Mouse (Mus musculus): ENCODE data around the gene Gm21970. TPM values are rescaled to one million over a fixed set of nuclear protein-coding genes. Genes with fewer than 3 reads are reported as not detected.

Gene Gm21970
- polyA plus RNA-seq, 1 experiment: not detected

- TF ChIP-seq MYOG (IDR thresholded peaks at IDR 0.05; ENCODE audit: control insufficient read depth in 1 of 3, insufficient read depth in 1 of 3, insufficient read length in 2 of 3, low read depth in 2 of 3) (no peak), USF1 (IDR thresholded peaks at IDR 0.05; ENCODE audit: low read depth) (no peak), TCF3 (IDR thresholded peaks at IDR 0.05; ENCODE audit: insufficient read length, low read depth) (no peak), CEBPB (IDR thresholded peaks at IDR 0.05; ENCODE audit: insufficient read depth, poor library complexity, severe bottlenecking) (no peak), E2F4 (IDR thresholded peaks at IDR 0.05; ENCODE audit: insufficient read depth) (no peak), MYOD1 (IDR thresholded peaks at IDR 0.05; ENCODE audit: control insufficient read depth in 1 of 3, insufficient read length in 2 of 3, low read depth in 2 of 3) (no peak), MAX (IDR thresholded peaks at IDR 0.05; ENCODE audit: low read depth) (no peak), POLR2A (IDR thresholded peaks at IDR 0.05; ENCODE audit: insufficient read length, low read depth) (no peak), SRF (IDR thresholded peaks at IDR 0.05; ENCODE audit: control insufficient read depth, insufficient read length, low read depth) (no peak), POLR2AphosphoS2 (IDR thresholded peaks at IDR 0.05; ENCODE audit: insufficient read length, low read depth) (no peak), TCF12 (IDR thresholded peaks at IDR 0.05; ENCODE audit: insufficient read depth, poor library complexity, severe bottlenecking) (no peak), REST (IDR thresholded peaks at IDR 0.05; ENCODE audit: insufficient read depth, insufficient read length) (no peak)
Observed at GRCm38 (mm10) chr16:91459841-91460370, 68.4 kb downstream of the Gm21970 start.

GRCm38 (mm10) chr16:91461066-91461638, 69.6 kb downstream of the Gm21970 start:
- H3ac ChIP-seq (ENCODE audit: control insufficient read depth, insufficient read length): no peak overlapping the region
- no peaks in the 10 kb centered on the region for H3K27me3 ChIP-seq (ENCODE audit: control insufficient read depth, insufficient read depth, insufficient read length)
- H3K4me2 ChIP-seq (ENCODE audit: low read depth): no peak overlapping the region
- no peak overlapping the region for H3K4me3 ChIP-seq
- no peaks in the 10 kb centered on the region for H3K36me3 ChIP-seq (ENCODE audit: control insufficient read depth, insufficient read depth)
- H3K79me2 ChIP-seq (ENCODE audit: control insufficient read depth, insufficient read depth): no peaks in the 10 kb centered on the region
- TF ChIP-seq POLR2AphosphoS2 (IDR thresholded peaks at IDR 0.05; ENCODE audit: insufficient read length, low read depth) (no peak), TCF12 (IDR thresholded peaks at IDR 0.05; ENCODE audit: insufficient read depth, poor library complexity, severe bottlenecking) (no peak), MAX (IDR thresholded peaks at IDR 0.05; ENCODE audit: low read depth) (no peak), POLR2A (IDR thresholded peaks at IDR 0.05; ENCODE audit: insufficient read length, low read depth) (no peak), TCF3 (IDR thresholded peaks at IDR 0.05; ENCODE audit: insufficient read length, low read depth) (no peak), MYOG (IDR thresholded peaks at IDR 0.05; ENCODE audit: control insufficient read depth in 1 of 3, insufficient read depth in 1 of 3, insufficient read length in 2 of 3, low read depth in 2 of 3) (no peak), MYOD1 (IDR thresholded peaks at IDR 0.05; ENCODE audit: control insufficient read depth in 1 of 3, insufficient read length in 2 of 3, low read depth in 2 of 3) (no peak), CEBPB (IDR thresholded peaks at IDR 0.05; ENCODE audit: insufficient read depth, poor library complexity, severe bottlenecking) (no peak), SRF (IDR thresholded peaks at IDR 0.05; ENCODE audit: control insufficient read depth, insufficient read length, low read depth) (no peak), E2F4 (IDR thresholded peaks at IDR 0.05; ENCODE audit: insufficient read depth) (no peak), REST (IDR thresholded peaks at IDR 0.05; ENCODE audit: insufficient read depth, insufficient read length) (no peak), USF1 (IDR thresholded peaks at IDR 0.05; ENCODE audit: low read depth) (no peak)

More at GRCm38 (mm10) chr16:91459841-91460370, 68.4 kb downstream of the Gm21970 start:
- Histone ChIP-seq H3K79me2 (ENCODE audit: control insufficient read depth, insufficient read depth) (no peaks in the 10 kb centered on the region), H3K4me2 (ENCODE audit: low read depth) (no peak overlapping the region), H3K36me3 (ENCODE audit: control insufficient read depth, insufficient read depth) (no peaks in the 10 kb centered on the region), H3K27me3 (ENCODE audit: control insufficient read depth, insufficient read depth, insufficient read length) (no peaks in the 10 kb centered on the region), H3ac (ENCODE audit: control insufficient read depth, insufficient read length) (no peak overlapping the region), H3K4me3 (no peak overlapping the region)

DNA sequence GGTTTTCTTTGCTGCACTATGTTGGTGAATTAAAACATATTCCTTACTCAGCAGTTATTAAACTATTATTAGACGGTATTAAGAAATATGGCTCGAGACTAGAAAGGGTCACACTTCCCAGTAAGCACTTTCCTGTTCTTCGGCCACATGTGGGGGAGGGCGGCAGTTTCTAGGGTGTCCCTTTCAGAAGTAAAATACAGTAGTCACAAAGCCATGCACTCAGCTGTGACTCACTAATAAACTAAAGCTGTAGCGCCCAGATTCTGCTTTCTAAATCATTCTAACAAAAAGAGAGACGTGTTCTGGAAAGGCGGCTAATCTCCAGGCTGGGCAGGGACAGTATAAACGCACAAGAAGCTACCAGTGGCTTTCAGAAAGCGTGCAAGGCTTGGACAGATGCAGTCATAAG, 70.3 kb downstream of the Gm21970 start:
- H3K27me3 ChIP-seq (ENCODE audit: control insufficient read depth, insufficient read depth, insufficient read length): no peaks in the 10 kb centered on the region
- H3K4me2 ChIP-seq (ENCODE audit: low read depth): no peak overlapping the region
- H3K79me2 ChIP-seq (ENCODE audit: control insufficient read depth, insufficient read depth): no peaks in the 10 kb centered on the region
- no peak overlapping the region for H3K4me3 ChIP-seq
- no peaks in the 10 kb centered on the region for H3K36me3 ChIP-seq (ENCODE audit: control insufficient read depth, insufficient read depth)
- H3ac ChIP-seq (ENCODE audit: control insufficient read depth, insufficient read length): no peak overlapping the region
- no peak for TF ChIP-seq USF1 (IDR thresholded peaks at IDR 0.05; ENCODE audit: low read depth)
- no peak for TF ChIP-seq REST (IDR thresholded peaks at IDR 0.05; ENCODE audit: insufficient read depth, insufficient read length)
- TF ChIP-seq MYOG (IDR thresholded peaks at IDR 0.05; ENCODE audit: control insufficient read depth in 1 of 3, insufficient read depth in 1 of 3, insufficient read length in 2 of 3, low read depth in 2 of 3): no peak
- no peak for TF ChIP-seq POLR2AphosphoS2 (IDR thresholded peaks at IDR 0.05; ENCODE audit: insufficient read length, low read depth)
- TF ChIP-seq POLR2A (IDR thresholded peaks at IDR 0.05; ENCODE audit: insufficient read length, low read depth): no peak

DNA sequence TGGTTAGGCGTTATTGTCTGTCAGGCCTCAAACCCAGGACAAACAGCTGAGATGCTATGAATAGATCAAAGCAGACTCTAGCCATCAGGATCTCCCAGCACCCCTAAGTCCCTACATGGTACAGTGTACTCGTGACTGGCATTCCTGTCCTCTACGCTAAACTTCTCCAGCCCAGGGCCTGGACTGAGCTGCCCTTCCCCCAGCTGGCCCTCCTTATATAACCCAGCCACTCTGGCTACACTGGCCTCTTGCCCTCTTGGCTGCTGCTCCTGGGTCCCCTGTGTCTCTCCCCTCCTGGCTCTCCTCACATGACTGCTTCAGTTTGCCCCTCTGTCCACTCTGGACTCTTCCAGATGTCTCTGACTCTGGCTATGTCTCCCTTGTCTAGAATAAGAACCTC, 71.1 kb downstream of the Gm21970 start:
- TF ChIP-seq MYOD1 (IDR thresholded peaks at IDR 0.05; ENCODE audit: control insufficient read depth in 1 of 3, insufficient read length in 2 of 3, low read depth in 2 of 3): no peak
- no peak for TF ChIP-seq CEBPB (IDR thresholded peaks at IDR 0.05; ENCODE audit: insufficient read depth, poor library complexity, severe bottlenecking)
- no peak for TF ChIP-seq USF1 (IDR thresholded peaks at IDR 0.05; ENCODE audit: low read depth)
- no peak for TF ChIP-seq REST (IDR thresholded peaks at IDR 0.05; ENCODE audit: insufficient read depth, insufficient read length)
- no peak for TF ChIP-seq E2F4 (IDR thresholded peaks at IDR 0.05; ENCODE audit: insufficient read depth)
- TF ChIP-seq MAX (IDR thresholded peaks at IDR 0.05; ENCODE audit: low read depth): no peak
- TF ChIP-seq POLR2AphosphoS2 (IDR thresholded peaks at IDR 0.05; ENCODE audit: insufficient read length, low read depth): no peak
- no peak for TF ChIP-seq MYOG (IDR thresholded peaks at IDR 0.05; ENCODE audit: control insufficient read depth in 1 of 3, insufficient read depth in 1 of 3, insufficient read length in 2 of 3, low read depth in 2 of 3)
- TF ChIP-seq TCF3 (IDR thresholded peaks at IDR 0.05; ENCODE audit: insufficient read length, low read depth): no peak
- no peak for TF ChIP-seq POLR2A (IDR thresholded peaks at IDR 0.05; ENCODE audit: insufficient read length, low read depth)
- no peak for TF ChIP-seq TCF12 (IDR thresholded peaks at IDR 0.05; ENCODE audit: insufficient read depth, poor library complexity, severe bottlenecking)
- TF ChIP-seq SRF (IDR thresholded peaks at IDR 0.05; ENCODE audit: control insufficient read depth, insufficient read length, low read depth): no peak
- Histone ChIP-seq H3K4me3 (no peak overlapping the region), H3K27me3 (ENCODE audit: control insufficient read depth, insufficient read depth, insufficient read length) (no peaks in the 10 kb centered on the region), H3K36me3 (ENCODE audit: control insufficient read depth, insufficient read depth) (no peaks in the 10 kb centered on the region), H3K4me2 (ENCODE audit: low read depth) (no peak overlapping the region), H3ac (ENCODE audit: control insufficient read depth, insufficient read length) (no peak overlapping the region), H3K79me2 (ENCODE audit: control insufficient read depth, insufficient read depth) (no peaks in the 10 kb centered on the region)
